Mouse (Mus musculus): Measurements from ENCODE around the gene Igsf9b. TPM values are rescaled to one million over a fixed set of nuclear protein-coding genes. Genes with fewer than 3 reads are reported as not detected.

The Igsf9b gene
- total RNA-seq (2021): 10 to 100 TPM; 74.3 to 75.7 TPM
- long read RNA-seq, experiment 1, partial matches to known transcripts: 1 of 12 reads
- long read RNA-seq, experiment 1, other reads (novel, unspliced or antisense): 11 of 12 reads
- long read RNA-seq, experiment 2, partial matches to known transcripts: 0 of 7 reads
- long read RNA-seq, experiment 2, other reads (novel, unspliced or antisense): 7 of 7 reads

DNA sequence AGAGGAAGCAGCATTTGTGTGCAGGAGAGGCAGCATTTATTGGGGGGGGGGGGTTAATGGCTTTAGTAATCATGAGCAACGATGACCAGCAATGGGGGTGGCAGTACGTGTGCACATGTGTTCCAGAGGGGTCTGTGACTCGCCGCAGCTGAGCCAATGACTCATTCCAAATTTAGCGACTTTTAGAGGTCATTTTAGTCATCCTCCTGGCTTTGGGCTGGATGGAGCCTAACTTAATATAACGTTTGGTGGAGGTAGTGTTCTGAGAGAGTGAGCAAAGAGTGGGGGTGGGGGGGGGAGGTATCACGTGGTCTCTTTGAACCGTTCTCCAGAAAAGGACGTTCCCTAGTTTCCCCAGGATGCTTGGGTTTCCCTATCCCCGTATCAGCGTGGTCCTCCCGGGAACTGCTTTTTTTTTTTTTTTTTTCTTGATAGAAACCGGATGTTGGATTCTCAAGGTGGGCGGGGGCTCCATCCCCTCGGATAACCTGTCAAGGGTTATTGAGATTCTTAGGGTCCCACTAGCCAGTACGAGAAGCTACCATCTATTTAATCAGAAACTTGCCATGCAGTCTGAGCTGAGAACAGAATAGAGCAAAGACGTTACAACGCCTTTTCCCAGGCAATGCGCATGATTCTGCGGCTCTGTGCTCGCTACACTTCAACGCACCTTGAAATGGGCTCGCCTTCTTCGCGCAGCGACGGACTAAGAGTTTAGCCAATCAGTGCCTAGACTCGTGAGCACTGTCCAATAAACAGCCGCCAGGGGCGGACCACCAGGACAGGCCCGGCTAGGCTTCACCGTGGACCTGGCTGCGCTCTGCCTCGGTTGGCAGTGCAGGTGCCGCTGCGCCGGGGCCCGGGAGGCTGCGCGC, at the start of gene Igsf9b:
Gene Igsf9b (plus strand): TSS at position 794 of the 875 bp plus-strand sequence.
- intact Hi-C loops (cut with DNase I): loop anchor here (5.0 kb wide), 1 partner anchor 106 kb away; no protein-coding TSS in a partner anchor
- DNase-seq (ENCODE audit: low spot score in 2 of 2): peak; percentile 97

DNA sequence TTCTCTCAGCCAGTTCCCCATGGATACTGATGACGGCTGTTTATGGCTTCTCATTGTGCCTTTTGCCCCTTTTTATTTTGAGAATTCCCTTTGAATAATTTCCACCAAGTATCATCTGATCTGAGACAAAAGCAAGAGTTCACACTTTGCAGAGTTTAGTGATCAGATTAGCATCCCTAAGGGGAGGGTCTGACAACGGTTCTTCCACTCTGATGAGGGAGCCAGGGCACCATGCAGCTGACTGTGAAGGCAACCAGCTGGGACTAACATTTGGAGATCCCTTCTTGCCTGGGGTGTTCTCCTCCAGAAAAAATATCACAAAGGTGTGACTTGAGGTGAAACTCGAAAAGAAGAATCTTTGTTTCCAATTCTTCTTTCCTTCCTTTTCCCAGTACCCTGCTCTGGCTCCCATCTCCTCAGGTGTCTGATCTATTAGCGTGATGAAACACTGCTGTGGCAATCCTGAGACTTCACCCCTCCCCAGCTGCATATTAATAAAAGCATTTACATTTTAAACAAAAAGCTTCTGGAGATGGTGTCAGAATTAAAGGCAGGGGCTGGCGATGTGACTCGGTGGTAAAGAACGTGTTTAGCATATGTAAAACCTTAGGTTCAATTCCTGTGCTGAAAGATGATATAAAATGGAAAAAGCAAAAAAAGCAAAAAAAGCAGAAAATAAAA, 46.8 kb upstream of the Igsf9b start:
- DNase-seq (ENCODE audit: low spot score in 2 of 2): no peak
- intact Hi-C loops (cut with DNase I): no loop called here

DNA sequence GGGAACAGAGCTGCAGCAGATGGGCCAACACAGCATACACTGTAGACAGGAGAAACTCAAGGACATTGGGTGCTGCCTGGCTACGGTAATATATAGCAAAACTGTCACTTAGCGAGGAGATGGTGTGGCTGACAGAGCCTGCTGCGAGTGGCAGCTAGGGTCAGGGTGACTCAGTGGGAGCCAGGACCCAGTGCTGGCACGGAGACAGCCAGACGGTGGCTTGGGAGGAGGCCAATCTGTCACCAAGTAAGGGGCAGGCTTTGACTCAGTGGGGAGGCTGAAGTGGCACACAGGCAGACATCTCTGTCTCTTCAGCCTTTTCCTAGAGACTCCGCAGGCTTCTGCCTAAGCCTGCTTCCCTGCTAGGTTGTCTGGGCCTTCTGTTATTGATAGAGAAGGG, 42.5 kb upstream of the Igsf9b start:
- DNase-seq (ENCODE audit: low spot score in 2 of 2): no peak
- intact Hi-C loops (cut with DNase I): no loop called here

GRCm38 (mm10) chr9:27260378-27260947, 38.5 kb upstream of the Igsf9b start:
- DNase-seq (ENCODE audit: low spot score in 2 of 2): no peak
- intact Hi-C loops (cut with DNase I): no loop called here

GRCm38 (mm10) chr9:27261905-27262304, 37.1 kb upstream of the Igsf9b start:
- intact Hi-C loops (cut with DNase I): no loop called here
- DNase-seq (ENCODE audit: low spot score in 2 of 2): peak; percentile 26 to 33

DNA sequence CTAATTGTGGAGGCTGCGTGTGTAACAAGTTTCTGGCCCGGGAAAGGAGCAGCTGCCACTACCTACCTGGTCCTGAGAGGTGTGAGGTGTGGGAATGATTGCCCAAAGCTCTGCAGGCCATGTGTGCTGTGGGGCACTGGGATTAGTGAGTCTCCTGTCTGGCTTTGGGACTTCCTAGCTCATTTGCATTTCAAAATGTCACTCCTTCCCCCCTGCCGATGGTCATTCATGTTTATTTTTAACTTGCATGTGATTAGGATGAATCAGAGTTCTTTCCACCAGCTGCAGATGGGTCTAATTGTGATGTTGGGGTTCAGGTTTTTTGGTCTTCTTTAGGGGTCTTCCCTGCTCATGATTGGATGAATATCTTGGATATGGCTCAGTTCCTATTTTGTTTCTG, 34.0 kb upstream of the Igsf9b start:
- no peak for DNase-seq (ENCODE audit: low spot score in 2 of 2)
- intact Hi-C loops (cut with DNase I): no loop called here

DNA sequence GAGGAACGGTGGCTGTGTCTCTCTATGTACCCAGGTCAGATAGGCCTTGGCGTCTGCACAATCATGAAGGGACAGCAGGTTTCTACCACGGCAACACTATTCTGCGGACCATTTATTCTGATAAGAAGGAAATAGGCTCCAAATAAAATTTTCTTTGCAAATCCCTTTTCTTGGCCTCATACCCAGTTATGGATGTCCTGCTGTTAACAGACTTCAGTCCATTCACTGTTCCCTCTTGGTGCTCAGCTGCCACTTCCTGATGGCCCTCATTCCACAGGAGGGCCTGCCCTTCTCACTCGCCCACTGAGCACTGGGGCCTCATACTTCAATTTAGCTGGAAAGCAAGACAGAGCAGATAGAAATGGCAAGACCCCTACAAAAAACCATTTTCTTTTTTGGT, 31.1 kb upstream of the Igsf9b start:
- intact Hi-C loops (cut with DNase I): no loop called here

DNA sequence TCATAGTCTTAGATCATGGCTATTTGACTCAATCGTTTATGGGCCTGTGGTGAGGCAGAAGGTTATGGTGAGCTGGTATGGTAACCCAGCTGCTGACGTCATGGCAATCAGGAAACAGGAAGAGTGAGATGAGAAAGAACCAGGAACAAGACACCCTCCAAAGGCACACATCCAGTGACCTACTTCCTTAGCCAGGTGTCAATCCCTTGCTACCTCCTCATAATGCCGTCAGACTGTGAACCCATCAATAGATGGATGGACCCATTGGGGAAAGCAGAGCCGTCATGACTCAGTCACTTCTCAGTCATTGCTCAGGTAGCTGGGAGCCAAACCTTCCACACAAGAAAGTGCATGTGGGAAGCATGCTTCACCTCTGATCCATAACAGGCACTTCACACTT, 30.5 kb upstream of the Igsf9b start:
- intact Hi-C loops (cut with DNase I): no loop called here
- no peak for DNase-seq (ENCODE audit: low spot score in 2 of 2)

More for the DNA sequence above, 31.1 kb upstream of the Igsf9b start:
- DNase-seq (ENCODE audit: low spot score in 2 of 2): no peak

- no peak for DNase-seq (ENCODE audit: low spot score in 2 of 2)
- intact Hi-C loops (cut with DNase I): no loop called here
Observed at GRCm38 (mm10) chr9:27269322-27269721, 29.7 kb upstream of the Igsf9b start.

DNA sequence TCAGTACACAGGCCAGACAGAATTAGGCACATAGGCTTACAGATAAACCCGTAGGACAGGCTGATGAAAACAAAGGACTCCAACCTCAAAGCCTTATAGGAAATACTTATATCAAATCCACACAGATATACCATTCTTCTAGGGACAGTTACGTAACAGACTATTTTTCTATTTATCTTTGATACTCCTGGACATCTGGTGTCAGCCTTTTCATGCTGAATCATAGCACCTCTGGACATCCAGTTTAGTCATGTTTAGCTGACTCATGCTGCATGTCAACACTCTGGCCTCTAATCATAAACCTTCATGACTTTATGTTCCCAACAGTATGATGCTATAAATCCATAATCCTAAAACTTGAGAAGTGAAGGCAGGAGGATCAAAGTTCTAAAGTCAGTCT, 29.1 kb upstream of the Igsf9b start:
- intact Hi-C loops (cut with DNase I): no loop called here

GRCm38 (mm10) chr9:27271899-27272298, 27.1 kb upstream of the Igsf9b start:
- intact Hi-C loops (cut with DNase I): no loop called here
- no peak for DNase-seq (ENCODE audit: low spot score in 2 of 2)

More for the DNA sequence above, 29.1 kb upstream of the Igsf9b start:
- no peak for DNase-seq (ENCODE audit: low spot score in 2 of 2)

DNA sequence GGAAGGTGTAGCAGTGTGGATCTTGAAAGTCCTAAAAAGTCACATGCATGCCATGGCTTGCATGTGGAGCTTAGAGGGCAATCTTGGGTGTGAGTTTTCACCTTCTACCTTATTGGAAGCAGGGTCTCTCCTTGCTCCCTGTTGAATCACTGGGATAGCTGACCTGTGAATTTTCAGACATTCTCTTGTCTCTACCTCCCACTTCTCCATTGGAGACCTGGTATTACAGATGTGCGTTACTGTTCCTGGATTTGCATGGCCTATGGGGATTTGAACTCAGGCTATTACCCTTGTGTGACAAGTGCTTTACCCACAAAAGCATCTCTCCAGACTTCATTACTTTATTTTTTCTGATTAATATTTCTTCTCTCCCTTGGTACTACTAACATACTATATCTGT, 26.1 kb upstream of the Igsf9b start:
- intact Hi-C loops (cut with DNase I): no loop called here
- no peak for DNase-seq (ENCODE audit: low spot score in 2 of 2)

DNA sequence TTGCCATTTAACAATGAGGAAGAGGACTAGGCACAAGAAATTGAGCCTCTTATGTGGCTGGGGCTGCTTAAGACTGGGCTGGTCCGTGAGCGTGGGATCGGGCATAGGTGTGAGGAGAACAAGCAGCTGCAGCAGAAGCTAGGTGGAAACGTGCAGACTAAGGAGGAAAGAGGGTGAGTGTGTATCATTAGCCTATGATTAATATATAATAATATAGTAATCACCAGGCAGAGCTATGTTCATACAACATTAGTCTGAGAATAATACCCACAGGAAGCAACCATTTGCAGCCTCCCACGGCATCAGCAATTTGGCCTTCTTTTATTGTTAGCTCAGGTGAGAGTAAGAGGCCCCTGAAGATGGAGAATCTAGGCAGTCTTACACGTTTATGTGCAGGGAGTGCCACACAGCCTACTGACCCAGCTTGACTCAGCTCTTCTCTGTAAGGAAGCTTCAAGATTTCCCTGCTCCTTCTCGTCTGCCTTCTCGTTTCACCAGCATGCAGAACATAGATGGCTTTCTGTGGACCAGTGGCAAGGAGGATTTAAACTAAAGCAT, 22.6 kb upstream of the Igsf9b start:
- intact Hi-C loops (cut with DNase I): no loop called here

DNA sequence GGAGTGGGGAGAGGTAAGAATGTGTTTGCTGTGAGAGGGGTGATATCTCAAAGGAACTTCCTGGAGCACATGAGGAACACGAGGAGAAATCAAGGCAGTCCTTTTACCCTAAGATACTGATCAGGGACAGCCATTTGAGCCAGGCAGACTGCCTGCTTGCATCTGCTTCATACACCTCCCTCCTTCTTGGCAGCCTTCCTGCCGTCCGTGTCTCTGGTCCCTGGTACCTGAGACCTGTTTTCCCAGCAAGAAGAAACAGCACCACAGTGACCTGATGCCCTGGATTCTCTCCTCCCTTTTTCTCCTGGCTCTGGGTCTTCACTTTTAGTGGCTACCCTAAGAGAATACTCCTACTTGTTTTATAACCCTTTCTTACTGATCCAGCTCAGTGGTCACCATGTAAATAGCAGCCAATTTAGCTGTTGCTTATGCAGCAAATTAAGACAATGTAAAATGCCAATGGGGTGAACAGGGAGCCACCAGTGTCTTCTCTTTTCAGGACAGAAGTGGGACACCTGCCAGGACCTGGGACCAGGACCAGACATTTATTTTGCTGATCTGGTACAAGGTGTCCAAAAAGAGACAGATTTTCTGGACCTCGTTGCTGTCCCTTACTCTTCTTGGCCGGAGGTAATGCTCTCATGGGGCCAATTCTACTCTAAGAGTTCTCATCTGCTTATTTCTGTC, 21.5 kb upstream of the Igsf9b start:
- intact Hi-C loops (cut with DNase I): no loop called here
- no peak for DNase-seq (ENCODE audit: low spot score in 2 of 2)

More for the DNA sequence above, 22.6 kb upstream of the Igsf9b start:
- DNase-seq (ENCODE audit: low spot score in 2 of 2): no peak

DNA sequence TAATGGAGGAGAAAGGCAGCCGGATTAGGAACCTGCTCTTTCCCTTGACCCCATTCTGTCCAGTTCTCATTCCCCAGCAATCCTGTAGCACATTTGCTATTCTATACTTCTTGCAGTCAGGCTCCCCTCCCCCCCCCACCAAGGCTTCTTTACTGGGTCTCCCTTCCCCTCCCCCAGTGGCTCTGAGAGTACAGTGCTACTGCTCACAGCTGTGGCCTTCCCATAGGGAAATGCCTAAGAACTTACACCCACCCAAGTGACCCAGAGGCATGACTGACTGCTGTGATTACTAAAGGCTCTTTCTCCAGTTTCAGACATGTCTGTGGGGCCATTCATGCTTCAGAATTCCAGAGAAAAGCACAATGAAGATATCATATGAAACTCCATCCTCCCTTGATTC, 20.0 kb upstream of the Igsf9b start:
- DNase-seq (ENCODE audit: low spot score in 2 of 2): no peak
- intact Hi-C loops (cut with DNase I): no loop called here

DNA sequence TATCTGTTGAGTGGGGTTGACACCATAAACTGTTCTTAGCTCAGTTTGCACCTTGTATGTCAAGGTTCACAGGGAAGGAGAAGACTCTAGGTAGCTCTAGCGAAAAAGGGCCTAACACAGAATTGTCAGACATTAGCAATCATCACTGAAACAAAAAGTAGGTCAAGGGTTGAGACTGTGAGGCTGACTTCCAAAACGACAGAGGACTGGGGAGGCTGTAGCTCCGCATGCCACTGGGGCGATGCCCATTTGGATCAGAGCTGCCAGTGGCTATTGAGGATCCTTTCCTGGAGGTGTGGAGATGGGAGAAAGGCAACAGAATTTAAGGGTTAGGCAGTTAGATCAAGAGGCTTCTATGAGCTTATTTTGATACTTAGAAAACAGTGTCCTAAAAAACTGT, 18.0 kb upstream of the Igsf9b start:
- intact Hi-C loops (cut with DNase I): no loop called here
- DNase-seq (ENCODE audit: low spot score in 2 of 2): no peak

DNA sequence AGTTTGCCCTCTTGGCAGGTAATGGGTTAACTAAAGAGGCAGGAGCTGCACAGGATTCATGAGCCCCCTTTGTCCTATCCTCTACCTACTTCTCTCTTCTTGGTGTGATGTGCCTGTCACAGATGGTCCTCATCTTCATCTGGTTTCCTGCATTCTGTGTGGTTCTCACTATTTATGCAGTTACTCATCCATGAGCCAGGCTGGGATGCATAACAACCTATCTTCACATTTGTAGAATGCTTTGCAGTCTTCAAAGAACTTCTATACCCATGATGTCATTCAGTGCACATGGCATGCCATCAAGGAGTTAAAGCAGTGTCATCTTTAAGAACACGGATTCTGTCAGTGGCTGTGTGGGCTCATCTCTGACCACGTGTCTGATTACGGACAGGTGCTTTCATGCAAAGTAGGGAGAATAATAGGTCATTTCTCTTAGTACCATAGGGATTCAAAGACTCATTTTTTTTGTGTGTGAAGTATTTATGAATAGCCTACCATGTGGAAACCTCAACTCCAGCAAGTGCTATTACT, 13.2 kb upstream of the Igsf9b start:
- intact Hi-C loops (cut with DNase I): no loop called here
- DNase-seq (ENCODE audit: low spot score in 2 of 2): no peak

- intact Hi-C loops (cut with DNase I): no loop called here
Observed at GRCm38 (mm10) chr9:27286296-27286695, 12.7 kb upstream of the Igsf9b start.

GRCm38 (mm10) chr9:27286859-27287258, 12.1 kb upstream of the Igsf9b start:
- peak in 1 of 2 experiments; percentile 76 for DNase-seq (ENCODE audit: low spot score in 2 of 2)
- intact Hi-C loops (cut with DNase I): no loop called here

More at GRCm38 (mm10) chr9:27286296-27286695, 12.7 kb upstream of the Igsf9b start:
- DNase-seq (ENCODE audit: low spot score in 2 of 2): no peak
